Mouse (Mus musculus) frontal cortex, postnatal 36 days (tissue): ENCODE results near the gene Auts2.

Experiments used
- DNase-seq, 2 experiments: peaks; one replicate each; pipeline ENCODE4 v3.0.0; 2022; ENCODE audit warnings: low spot score in 2 of 2

Gene Auts2

DNA sequence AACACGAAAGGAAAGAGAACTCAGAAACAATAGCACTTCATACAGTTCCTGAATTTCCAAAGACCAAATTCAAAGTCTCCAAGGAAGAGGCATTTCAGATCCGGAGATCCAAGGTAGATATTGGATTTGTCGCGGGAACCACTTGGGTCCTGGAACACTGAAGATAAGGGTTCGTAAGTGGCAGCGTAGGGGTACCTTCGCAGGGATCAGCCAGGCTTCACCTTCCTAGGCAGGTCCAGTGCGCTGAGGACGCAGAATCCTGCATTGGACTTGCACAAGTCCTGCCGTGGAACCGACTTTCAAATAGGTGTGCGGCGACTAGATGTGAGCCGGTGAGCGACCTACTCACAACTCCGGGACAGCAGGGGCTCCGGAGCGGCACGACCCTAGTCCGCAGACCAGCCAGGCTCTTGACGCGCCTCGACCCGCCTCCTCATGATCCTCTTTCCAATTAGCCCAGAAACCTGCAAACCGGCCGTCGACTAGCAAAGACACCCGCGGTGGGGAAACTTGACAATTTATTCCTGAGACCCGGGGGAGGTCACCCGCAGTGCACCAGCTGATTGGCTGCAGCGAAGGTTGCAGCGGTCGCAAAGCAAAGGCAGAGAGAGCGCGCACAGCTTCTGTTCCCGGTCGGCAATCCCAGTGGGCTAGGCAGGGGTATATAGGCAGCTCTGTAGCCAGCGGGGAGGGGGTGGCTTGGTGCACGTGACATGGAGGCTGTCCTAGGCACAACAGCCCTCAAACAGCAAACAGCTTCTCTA, 926.8 kb downstream of the Auts2 start:
- DNase-seq: peak; percentile 20 to 33

DNA sequence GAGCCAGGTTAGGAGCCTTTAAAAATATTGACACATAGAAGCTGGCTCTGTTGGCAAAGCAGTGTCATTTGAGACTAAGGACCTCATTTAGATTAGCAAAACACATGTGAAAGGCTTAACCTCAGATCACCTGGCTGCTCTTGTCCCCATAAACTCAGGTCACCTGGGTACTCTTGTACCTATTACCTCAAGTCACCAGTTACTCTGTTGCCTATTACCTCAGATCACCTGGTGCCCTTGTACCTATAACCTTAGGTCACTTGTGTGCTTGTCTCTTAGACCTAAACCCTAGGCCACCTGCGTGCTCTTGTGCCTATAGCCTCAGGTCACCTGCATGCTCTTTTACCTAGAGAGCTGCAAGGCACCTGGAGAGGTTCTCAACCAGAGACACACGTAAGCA, 928.9 kb downstream of the Auts2 start:
- DNase-seq: no peak

DNA sequence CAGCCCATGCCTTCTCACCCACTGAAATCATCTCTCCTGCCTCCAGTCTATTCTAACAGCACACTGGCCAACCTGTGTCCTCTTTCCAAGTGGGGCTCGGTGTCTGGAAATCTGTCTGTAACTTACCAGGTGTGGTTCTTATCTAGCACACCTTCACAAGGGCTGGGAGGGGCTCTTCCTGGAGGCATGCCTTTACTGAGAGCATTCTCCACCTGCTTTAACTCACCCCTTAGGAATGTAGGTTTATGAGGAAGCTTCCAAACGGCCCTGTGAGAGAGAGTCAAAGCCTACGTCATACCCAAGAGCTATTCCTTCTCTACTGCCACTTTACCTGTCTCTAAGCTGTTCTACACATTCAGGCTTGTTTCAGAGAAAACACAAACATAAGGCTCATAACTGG, 929.8 kb downstream of the Auts2 start:
- no peak for DNase-seq

DNA sequence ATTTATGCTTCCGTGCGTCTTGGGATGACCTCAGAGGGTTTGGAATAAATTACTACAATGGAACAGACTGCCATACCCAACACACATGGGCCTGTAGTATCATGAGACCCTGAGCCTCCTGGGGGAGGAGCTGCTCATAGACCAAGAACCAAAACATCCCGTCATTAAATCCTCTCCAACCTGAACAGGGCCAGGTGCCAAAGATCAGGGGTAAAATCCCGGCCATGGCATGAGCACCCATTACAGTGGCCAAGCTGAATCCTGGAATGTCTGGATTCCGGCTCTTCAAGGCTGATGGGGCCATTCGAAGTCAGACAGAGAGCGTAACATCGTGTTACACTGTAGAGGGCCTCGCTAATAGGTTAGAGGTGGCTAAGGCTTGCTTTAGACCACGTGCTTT, 932.4 kb downstream of the Auts2 start:
- DNase-seq: no peak

DNA sequence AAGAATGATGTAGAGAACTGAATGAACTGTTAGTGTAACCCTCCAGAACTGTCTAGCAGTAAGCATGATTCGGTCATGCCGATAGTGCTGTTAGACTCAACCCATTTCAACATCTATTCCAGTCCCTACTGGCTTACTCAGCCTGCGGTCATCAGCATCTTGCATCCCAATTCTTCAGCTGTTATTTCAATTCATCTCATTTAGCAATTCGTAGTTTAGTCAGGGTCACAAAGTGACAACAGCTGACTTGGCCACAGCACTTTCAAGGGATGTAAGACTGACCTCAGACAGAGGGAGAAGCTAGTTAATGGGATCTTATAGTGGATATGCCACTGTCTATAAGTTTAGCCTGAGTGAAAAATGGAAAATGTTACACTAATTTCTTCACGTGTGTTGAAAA, 936.4 kb downstream of the Auts2 start:
- no peak for DNase-seq

DNA sequence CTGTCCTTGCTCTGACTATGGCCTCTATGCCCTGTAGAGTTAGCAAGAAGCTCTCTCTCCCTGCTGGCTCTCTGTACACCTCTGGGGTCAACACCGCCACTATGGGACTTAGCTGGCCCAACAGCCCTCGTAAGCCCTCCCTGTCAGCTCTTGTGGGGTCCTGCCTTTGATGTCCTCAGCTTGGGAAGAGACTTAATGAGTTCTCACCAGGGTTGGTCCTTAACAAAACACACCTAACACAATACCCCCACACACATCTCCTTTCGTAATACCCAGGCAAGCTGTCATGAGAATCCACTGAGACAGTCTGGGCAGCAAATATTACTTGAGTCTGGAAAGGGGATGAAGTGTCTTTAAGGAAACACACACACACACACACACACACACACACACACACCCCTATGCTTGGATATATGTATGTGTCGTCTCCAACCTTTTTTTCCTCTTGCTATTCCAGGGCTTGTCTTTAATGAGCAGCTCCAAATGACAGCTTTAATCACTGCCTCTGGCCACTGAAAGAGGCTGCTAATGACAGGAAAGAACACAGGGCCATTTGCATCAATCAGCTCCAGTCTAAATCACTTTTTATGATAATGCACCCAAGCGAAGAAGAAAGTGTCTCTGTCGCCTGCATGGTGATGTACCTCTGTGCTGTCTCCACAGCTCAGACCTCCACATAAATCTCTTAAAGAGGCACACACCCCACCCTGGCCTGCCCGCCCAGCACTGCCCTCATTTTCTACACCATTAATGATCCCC, 941.0 kb downstream of the Auts2 start:
- DNase-seq: no peak

DNA sequence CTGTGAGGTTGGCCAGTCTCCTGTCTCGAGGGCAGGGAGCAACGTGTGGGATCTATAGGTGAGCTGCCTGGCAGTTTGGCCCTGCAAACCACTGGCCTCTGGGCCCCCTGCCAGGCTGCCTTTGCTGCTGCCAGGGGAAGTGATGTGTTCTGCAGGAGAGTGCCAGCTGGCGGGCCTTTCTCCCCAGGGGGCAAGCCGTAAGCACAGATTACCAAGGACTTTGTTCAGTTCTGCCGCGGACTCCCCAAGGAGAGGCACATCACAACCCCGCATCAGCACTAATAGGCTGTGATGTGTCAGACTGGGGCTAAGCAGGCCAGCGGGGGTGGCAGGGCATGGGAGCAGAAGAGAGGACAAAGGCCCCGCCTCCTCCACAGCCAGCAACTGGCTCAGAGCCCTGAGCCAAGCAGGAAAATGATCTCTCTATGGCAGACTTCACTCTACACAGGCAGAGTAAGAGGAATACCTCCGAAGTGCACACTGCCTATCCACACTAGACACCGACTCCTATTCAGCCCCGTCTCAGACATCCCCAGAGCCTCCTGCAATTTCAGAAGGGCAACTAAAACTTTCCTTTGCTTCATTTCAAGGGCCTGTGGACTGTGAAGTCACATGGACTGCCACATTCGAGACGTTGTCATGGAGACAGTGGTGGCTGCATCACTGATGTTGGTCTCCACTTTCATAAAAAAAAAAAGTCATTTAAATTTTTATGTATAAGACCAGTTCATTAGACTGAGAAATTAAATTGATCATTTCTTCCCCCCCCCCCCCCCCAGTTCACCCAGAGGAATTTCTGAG, 942.6 kb downstream of the Auts2 start:
- peak; percentile 46 to 49 for DNase-seq

DNA sequence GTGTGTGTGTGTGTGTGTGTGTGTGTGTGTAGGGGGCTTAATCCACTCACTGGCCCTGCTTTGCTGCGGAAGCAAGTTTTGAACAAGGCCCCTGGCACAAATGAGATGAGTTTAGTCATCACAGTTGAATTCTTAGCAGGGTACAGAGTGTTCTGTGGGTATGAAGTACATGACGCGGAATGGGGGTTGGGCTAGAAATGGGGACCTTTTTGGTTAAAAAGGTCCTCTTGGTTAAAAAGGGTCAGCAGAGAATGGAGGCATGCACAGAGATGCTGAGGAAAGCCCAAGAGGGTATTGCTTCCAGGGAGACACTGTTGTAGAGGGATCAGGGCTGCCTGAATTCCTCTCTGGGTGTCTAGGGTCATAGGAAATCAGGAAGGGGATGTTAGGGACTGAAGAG, 945.6 kb downstream of the Auts2 start:
- no peak for DNase-seq

DNA sequence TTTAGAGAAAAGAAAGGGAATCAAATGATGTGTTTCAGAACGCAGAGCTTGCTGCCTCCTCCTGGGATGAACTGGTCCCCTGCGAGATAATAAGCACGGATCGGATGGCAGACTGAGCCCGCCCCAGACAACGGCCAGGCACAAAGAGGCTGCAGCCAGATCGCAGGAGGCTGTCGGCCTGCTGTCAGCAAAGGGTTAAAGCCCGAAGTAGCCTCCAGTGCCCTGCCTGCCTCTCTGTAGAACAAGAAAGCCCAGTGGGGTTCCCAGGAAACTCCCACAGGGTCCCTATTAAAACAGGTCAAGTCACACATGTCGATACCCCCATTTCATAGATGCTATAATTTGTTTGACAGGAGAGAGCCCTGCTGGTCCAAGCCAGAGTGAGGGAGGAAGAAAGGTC, 946.6 kb downstream of the Auts2 start:
- DNase-seq: no peak

DNA sequence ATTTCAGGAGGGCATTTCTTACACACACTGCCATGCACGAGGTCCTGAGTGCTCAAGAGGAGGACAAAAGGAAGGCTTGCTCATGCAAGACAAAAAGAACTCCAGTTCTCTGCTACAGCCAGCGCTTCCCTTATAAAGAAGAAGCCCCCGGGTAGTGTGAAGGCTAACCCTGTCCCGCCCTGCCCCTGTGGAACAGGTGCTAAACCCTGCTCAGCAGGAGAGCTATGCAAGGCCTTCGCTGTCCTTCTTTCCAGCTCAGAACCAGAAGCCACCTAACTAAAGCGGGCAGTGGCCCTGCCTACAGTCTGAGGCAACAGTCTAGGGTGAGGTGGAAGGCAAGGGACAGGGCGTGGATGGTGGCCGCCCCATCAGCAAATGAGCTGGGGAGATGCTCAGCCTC, 947.4 kb downstream of the Auts2 start:
- no peak for DNase-seq

DNA sequence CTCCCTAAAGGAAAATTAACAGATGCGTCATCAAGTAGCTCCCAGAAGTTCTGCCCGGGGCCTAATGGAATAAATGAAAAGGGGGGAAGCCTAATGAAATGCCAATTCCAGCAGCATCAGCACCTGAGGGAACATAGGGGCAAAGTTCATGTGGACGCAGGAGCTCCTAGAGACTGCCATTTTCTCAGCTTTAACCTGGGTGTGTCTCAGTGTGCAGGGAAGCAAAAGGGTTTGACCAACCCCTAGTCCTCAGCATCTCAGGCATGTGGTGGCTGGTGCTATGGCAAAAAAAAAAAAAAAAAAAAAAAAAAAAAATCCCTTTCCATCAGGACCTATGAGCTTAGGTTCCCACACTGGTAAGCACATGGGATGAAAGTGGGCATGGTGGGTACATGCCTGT, 948.5 kb downstream of the Auts2 start:
- no peak for DNase-seq

DNA sequence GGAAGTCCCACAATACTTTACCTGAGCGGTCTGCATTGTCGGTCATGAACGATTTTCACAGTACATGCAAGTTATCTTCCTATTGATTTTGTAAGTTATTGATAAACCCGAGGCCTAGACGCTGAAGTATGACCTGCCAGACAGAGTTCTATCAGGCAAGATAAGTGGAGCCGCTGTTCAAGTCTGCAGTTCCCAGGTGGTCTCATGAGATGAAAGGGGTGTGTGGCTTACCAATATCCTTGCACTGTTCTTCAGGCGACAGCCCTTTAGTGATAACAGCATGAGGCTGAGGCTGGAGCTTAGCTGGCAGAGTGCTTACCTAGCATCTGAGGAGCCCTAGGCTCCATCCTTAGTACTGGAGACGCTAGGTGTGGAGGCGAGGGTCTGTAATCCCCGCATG, 949.9 kb downstream of the Auts2 start:
- DNase-seq: no peak

DNA sequence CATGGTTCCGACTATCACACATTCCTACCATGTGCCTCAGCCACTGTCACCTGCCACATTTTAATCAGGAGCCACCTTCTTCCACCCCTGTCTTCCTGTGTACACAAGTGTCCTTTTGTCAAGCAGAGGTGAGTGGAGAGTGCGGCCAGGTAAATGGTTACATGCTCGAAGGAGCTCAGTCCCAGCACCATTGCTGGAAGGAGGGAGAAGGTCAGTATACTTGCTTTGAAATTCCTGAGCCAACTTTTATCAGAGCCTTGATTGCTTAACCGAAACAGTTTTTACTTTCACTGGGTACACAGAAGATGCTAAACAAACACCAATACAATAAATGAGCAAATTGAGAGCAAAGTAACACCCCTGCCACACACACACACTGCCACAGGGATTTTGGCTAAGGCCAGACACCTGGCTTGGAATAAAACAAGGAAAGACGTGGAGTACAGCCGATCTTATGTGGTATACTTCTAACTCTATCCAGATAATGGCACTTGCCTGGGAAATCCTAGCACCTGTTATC, 953.1 kb downstream of the Auts2 start:
- DNase-seq: no peak

DNA sequence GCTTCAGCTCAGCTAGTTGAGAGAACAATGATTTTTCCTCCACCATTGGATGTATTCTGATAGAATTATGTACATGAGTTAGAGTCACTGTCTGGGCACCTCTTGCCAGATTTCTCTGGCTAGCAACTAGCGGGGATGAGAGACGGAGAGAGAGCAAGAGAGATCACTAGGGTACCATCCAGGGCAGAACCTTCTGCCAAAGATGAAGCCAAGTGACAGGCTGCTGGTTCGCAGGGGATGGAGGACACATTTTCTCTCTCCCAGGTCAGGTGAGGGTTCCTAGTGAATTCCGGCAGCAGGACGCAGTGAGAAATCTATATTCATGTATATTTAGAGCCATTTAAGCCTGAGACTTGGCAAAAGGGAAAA, 956.8 kb downstream of the Auts2 start:
- no peak for DNase-seq

DNA sequence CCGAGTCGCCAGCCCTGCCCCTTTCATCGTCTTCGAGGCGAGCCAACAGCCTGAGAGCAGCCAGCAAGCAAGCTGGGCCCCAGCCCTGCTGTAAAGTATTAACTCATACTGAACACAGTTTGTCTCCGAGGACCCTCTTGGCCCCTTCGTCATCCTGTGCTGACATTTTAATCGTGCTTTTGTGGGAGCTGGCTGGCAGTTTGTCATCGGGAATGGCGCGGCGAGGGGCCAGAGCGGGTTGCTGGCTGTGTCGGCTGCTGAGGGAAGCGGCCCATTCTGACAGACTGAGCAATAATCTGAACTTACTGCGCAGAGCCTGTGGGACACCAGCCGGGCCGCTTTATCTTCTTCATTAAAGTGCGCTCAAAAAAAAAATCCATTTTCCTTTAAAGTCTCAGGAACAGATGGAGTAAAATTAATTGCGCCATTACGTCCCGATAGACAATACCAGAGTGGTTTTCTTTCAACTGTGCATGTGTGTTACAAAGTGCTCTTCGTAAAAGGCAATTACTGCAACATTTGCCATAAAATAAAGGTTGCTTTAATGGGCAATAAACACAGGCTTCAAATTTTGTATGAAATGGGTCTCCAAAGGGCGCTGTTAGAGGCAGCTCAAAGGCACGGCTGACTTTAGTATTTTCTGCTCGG, 957.3 kb downstream of the Auts2 start:
- DNase-seq: no peak

DNA sequence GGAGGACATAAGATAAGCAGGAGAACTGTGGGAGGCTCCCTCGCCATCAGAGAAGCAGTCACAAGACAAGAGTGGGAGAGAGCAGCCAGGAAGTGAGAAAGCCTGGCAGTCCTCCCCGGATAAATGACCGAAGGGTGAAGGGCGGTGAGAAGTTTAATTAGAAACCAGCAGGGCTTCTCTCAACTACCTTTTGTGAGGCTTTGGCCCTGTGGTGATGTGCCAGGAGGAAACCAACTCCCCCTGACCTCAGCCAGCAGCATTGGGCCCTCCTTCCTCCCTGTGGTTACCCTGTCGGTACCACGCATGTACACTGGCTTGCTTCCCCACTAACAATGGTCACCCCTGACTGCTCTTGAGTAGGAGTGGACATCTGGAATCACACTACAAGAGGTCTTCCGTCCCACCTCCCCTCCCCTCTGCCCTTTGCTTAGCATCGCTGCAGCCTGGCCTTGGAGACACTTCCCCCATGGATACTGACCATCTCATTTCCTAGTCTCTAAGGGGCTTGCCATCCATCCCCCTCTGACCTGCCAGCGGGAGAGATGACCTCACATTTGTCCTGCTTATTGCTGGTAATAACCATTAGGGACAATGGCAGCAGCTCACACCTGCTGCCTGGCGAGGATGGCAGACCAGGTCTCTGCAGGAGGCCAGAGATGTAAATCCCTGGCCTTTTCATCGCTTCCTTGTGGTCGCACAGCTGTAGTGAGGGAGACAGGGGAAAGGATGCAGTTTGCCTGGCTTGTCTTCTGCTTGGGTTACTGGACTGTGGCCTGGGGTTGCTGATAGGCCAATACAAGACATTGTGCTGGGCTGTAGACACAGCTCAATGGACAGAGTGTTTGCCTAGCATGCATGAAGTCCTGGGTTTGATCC, 958.6 kb downstream of the Auts2 start:
- peak in 1 of 2 experiments; percentile 20 for DNase-seq

DNA sequence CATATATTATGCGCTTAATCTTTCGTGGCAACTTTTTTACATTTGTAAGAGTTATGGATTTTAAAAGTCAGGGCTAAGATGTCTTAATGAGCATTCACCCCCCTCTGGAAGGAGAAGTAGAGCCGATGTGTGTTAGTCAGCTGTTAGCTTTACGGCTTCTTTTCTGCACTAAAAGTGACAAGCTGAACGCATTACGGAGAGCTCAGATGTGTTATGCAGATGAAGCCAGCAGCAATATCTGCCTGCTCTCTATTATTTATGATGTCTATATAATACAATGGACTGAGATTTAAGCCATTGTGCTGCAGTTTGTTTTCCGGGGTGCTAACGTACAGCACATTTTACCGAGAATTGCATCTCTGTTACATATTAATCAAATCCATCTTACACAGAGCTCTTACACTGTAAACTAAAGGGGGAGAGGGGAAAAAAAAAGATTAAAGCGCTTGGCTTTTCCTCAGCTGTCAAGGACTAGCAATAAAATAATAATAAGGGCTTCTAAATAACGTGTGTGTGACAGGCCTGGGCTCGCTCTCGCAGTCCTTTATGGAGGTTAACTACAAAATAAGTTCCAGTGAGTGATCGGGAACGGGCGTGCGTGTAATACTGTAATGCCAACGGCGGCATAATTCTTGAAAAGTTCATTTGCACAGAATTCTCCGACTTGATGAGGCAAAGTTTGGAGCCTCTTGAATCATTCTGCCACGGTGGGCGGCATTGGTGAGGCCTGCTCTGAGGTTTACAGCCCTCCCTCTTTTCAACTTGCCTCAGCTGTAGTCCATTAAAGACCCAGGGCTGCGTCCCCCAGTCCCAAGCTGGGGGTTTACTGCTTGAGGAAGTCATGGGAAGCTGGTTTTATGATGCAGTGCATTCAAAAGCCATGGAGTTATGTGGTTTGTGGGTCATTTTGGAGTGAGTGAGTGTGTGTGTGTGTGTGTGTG, 961.8 kb downstream of the Auts2 start:
- DNase-seq: no peak

DNA sequence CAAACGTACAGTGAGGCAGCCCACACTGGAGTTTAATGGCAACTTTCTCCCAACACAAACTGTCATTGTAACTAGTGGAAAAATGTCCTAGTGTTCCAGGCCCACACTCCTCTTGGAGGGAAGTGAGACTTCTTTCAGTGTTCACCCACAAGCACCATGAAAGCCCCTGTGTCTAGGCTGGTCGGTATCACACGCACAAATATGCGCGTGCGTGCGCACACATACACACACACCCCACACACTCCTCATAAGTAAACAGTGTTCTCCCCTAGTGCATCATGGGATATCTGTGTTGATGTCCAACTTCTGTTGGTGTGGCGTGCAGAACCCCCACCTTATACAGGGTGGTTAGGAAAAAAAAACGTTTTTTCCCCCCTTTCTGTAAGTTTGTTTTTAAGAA, 964.4 kb downstream of the Auts2 start:
- no peak for DNase-seq

DNA sequence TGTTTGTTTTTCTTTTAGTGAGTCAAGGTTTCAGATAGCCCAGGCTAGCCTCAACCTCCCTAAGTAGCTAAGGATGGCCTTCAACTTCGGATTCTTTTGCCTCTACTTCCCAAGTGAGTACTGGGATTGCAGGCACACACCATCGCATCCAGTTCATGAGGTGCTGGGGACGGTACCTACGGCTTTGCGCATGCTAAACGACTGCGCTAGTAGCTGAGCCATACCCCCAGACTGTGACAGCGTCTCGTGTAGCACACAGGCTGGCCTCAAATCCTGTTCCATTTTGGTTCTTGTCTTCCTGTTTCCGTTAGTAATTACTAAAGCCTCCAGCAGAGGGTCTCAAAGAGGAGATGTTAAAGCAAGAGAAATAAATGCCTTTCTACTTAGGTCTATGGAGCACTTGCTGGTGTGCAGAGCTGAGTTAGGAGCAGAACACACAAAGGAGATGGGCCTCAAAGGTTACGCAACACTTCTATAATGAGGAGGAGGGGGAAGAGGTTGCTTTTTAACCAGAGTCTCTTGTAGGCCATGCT, 967.3 kb downstream of the Auts2 start:
- no peak for DNase-seq
